Mouse (Mus musculus) gastrocnemius, postnatal 4 days (tissue): ENCODE results near the gene Dvl2. TPM values are rescaled to one million over a fixed set of nuclear protein-coding genes. Genes with fewer than 3 reads are reported as not detected.
"Not testable (repeated sequence)": the region's sequence is repeated elsewhere in the genome, so short reads cannot be mapped to it uniquely, and the experiment has no call there.

Source experiments
- DNase-seq, 2 experiments: peaks; one replicate each; pipeline ENCODE4 v3.0.0; 2021 to 2022; ENCODE audit warnings: low spot score in 2 of 2, mixed read lengths in 2 of 2
- total RNA-seq, 2 experiments: library from RNA; stranded (reverse); gene quantifications; 2 replicates each; pipeline ENCODE4 v1.2.3; 2021

The Dvl2 gene
- total RNA-seq, 2 experiments from 2014 or later, result 19.1 to 22.8 TPM

DNA sequence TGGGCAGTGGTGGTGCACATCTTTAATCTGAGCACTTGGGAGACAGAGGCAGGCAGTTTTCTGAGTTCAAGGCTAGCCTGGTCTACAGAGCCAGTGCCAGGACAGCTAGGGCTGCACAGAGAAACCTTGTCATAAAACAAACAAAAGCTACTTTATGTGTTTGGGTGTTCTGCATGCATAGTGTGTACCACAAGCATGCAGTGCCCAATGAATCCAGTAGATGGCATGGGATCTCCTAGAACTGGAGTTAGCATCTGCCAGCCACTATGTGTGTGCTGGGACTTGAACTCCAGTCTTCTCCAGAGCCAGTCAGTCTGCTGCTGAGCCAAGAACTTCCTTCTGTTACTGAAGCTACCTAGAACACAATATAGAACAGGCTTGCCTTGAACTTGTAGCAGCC, 1.5 kb downstream of the Dvl2 start:
- no peak for DNase-seq

DNA sequence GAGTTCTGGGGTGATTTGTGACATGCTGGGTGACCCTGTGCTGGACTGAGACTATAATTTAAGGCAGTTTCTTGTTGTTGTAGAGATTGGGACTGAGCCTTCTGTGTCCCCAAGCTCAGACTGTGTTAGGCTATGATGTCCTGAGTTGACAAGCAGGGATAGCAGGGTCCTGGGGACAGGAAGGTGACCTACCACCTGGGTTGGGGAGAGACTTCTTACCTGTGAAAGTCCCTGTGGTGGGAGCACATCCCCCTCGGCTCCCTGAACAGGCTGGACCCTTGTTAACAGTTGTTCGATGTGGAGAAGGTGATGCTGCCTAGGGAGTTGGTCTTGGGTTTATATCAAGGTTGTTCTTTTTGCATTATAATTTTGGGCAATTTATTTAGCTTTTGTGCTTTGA, 2.1 kb downstream of the Dvl2 start:
- no peak for DNase-seq

DNA sequence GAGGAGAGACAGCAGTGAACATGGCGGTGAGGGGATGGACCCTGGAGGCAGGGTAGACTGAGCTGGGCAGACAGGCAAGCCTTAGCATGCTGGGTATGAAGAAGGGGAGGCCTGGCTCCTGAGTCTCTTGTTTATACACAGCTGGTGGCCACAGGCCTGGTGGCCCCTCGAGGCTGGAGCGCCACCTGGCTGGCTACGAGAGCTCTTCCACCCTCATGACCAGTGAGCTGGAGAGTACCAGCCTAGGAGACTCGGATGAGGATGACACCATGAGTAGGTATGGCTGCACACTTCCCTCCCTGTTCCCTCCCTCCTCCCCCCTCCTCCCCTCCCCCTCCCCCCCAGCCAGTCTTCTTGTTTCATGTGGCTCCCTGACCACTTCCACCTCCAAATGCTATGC, 5.1 kb downstream of the Dvl2 start:
- DNase-seq, result no peak

DNA sequence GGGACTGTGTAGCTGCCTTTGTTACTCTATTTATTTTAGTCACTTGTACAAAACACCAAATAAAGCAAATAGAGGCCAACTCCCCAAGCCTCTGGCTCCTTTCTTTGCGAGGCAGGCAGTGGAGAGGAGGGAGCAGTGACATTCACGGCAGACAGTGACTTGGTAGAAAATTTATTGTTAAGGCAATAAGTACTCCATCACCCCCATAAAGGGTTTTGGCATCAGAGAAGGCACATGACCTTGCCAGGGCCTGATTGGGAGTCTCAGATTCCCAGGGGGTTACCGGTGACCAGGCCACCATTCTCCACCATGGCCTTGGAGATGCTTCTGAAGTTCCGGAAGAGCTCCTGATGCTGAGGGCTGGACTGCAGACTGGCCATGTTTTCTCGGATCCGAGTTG, 9.6 kb downstream of the Dvl2 start:
- no peak for DNase-seq

DNA sequence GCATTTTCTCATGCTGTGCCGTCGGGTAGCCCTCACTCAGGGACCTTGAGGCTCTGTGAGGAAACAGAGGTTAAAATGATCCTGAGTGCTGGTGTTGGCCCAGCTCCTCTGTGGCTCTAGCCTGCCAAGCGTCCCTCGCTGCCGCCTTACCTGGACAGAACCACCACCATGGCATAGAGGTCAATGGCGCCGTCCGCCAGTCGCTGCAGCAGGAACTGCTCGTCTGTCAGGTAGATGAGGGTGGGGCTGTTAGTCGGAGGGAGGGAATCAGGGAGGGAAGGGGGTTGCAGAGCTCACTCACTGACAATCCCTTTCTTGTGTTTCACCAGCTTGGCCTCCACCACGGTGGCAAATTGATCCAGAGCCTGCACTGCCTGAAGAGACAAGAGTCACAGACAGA, 10.2 kb downstream of the Dvl2 start:
- no peak for DNase-seq

DNA sequence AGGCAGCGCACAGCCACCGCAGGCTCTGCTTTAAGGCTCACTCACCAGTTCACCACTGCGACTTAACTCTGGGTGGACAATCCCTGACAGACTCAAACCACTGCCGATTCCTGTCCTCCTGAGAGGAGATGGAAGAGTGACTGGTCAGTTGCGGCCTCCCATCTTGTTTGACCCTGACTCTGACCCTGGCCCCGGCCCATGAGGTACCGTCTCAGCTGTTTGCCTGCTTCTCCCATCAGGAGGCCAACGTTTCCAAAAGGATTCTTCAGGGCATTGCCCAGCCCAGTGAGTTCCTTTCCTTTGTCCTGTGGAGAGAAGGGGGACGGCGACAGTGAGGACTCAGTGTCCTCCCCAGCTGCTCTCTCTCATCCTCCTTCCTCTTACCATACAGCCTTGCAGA, 10.6 kb downstream of the Dvl2 start:
- no peak for DNase-seq

DNA sequence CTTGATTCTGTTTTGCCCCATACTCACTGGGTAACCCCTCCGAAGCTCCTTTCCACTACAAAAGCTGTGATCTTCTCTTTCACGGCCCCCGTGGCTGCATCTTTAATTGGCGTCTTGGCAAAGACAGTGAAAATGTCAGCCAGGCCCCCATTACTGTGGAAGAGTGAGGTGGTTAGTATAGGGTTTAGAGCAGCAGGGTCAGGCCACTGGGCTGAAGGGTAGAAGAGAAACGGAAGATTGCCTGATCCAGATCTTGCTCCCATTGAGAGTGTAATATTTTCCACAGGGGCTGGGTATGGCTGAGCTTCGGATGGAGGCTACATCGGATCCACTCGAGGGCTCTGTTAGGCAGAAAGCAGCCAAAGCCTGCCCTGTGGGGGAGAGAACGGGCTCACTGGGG, 12.5 kb downstream of the Dvl2 start:
- DNase-seq, result no peak

DNA sequence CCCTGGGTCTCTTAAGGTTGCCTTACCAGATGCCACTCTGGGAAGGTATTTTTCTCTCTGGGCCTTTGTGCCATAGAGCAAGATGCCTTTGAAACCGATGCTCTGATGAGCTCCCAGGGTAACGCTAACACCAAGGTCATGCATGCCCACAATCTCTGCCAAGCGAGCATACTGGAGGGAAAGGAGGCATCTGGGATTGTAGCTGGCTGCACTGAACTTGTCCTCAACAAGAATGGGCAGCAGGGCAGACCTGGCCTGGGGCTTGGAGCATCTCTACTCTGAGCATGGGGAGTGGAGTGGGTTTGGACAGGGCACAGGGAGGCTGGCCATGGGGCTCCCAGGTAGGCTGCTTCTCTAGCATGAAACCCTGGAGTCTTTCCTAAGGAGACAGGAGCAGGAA, 13.0 kb downstream of the Dvl2 start:
- no peak for DNase-seq

DNA sequence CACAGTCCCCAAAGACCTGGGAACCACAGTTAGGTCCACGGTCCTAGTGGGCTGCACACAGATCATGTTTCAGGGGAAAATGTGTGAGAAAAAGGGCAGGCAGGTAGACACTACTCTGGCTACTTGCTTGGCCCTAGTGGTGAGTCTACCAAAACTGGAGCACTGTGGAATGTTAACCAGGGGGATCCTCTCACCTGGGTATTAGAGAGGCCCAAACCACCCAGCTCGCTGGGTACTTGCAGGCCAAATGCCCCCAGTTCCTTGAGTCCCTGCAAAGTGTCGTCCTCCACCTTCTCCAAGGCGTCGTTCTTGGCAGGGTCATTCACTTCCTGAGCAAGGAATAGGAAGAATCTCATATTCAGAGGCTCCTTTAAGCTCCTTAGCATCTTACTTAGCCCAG, 13.7 kb downstream of the Dvl2 start:
- DNase-seq, result no peak

DNA sequence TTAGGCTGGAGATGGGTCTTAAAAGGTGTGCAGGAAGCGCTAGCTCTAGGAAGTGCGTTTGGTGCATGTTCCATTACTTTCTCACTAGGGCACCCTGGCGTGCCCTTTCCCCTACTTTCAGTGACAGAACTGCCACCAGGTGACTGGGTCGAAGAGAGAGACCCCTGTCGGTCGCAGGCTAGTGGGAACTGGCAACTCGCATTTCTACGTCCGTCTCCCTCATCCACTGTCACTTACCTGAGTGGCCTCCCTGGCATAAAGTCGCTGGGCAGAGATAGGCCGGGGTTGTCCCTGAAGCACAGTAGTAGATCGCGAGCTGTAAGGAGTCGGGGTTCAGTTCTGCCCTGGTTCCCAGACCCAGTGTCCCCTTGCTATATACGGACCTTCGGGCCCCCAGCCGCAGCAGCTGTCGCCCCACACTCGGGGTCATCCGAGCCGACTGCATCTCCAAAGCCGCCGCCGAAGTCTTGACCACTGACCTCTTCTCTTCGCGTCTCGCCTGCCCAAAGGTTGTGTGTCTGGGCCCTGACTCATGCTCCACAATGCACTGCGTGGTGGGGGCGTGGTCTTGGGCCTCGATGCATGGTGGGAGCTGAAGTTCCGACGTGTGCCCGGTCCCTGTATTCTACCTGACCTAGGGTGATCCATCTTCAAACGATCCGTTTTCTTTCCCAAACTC, 14.6 kb downstream of the Dvl2 start, which contains the start of gene Acadvl:
TSS of gene Acadvl (minus strand) at position 532 of the 679 bp plus-strand sequence.
- DNase-seq, result peak; percentile 74 to 88

DNA sequence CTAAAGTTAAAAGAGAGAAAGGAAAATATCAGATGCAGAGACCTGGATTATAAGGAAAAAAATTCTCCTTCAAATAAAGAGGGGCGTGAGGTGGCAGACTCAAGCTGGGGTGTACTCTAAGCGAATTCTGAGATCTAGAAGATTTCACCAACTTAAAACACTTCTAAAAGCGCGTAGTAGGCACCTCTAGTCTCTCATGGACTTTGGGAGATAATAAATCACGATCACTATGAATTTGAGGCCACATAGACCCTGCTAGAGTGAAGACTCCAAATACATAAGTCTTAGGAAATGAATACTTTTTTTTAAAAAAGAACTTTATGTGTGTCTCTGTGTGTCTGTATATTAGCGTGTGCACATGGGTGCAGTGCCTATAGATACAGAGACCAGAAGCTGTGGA, 15.3 kb downstream of the Dvl2 start:
- DNase-seq, result no peak

DNA sequence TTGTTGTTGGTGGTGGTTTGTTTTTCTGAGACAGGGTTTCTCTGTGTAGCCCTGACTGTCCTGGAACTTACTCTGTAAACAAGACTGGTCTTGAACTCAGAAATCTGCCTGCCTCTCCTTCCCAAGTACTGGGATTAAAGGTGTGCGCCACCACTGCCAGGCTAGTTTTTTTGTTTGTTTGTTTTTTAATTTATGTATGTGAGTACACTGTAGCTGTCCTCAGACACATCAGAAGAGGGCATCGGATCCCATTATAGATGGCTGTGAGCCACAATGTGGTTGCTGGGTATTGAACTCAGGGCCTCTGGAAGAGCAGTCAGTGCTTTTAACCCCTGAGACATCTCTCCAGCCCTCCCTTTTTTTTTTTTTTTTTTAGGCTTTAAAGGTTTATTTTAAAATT, 15.8 kb downstream of the Dvl2 start:
- not testable (repeated sequence) for DNase-seq

DNA sequence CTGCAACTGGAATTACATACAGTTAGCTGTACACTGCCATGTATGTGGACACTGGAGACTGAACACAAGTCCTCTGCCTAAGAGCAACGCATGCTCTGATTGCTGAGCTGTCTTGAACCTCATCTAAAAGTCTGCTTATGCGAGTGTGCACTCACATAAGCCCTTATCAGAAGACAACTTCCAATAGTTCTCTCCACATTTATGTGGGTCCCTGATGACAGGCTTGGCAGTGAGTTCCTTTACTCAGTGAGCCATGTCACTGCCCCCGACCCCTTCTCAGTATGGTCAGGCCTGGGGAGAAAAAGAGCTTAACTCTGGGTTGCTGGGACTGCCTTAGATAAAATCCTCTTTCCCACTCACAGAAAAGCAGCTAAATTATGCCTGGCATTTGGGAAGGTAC, 16.3 kb downstream of the Dvl2 start, which contains the start of gene Dlg4:
TSS of gene Dlg4 (plus strand) at position 274 of the 400 bp plus-strand sequence.
- no peak for DNase-seq

DNA sequence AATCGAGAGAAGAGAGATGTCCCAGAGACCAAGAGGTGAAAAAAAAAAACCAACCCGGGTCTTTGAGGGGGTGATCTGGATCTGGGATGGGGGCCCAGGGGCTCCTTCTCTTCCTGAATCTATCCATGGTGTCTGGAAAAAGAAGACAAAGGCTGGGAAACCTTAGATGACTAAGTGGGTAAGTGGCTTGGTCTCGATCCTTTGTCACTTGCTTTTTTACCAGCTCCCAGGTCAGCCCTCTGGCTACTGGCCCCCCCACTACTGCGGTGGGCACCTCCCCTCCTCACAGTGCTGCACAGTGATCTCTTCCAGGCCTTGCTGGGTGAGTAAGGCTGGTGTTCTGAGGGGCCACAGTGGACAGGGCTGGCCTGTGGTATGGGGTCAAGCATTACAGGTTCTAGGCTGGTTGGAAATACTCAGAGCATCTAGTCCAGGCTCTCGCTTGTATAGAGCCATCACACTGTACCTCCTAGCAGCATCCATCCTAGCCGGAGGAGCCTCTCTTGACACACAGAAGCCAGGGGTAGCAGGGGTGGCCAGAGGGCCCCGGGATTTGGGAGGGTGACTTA, 16.9 kb downstream of the Dvl2 start:
- no peak for DNase-seq

DNA sequence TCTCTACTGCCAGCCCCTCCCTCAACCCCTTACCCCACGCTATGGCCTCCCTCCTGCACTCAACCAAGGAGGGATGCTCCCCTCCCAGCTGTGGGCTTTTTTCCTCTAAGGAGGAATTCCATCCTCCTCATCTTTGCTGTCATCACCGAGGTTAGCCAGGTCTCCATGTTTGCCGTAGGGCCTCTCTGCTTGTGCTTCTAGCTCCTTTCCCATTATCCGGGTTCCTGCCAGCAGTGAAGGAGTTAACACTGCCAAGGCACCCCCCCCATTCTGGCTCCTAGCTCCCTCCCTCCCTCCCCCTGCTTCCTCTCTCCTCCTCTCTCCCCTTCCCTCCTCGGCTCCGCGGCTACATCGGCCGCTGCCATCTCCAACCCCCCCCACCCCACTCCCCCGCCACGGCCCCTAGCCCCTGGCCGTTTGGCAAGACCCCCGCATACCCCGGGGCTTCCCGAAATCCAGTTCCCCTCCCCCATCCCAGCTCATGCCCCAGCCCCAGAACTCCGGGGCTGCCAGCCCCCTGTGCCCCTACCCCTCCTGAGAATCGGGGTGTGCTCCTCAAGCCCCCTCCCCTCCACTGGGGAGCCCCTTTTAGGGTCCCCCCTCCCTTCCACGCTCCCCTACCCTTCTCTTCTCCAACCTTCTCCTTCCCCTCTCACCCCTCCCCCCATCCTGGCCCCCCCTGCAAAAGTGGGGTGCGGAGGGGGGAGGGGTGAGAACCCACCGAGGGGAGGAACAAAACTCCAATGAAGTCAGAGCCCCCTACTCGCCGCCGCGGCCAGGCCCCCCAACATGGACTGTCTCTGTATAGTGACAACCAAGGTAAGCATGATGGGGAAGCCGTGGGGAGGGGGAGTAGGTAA, 18.0 kb downstream of the Dvl2 start:
- peak in 1 of 2 experiments; percentile 62 for DNase-seq

DNA sequence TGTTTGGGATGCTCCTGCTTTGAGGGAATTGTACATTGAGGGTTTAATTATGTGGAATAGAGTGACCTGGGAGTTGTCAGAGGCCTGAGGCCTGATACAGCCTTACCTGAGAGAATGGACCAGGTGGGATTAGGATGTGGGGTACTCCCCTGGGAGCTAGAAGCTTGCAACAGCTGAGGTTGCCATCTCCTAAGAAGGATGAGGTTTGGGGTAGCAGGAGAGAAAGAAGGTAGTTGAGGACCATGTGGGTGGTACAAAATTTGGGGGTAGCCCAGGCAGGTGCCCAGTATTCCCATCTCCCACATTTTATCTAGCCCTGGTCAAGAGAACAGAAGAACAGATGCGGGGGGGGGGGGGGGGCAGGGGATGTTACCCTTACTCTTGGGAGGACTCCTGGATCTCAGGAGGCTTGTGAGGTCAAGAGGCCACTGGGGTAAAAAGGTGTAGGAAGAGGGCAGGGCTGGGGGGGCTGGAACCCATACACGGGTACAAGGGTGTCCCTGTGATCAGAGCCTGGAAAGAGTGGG, 19.2 kb downstream of the Dvl2 start:
- DNase-seq, result no peak

DNA sequence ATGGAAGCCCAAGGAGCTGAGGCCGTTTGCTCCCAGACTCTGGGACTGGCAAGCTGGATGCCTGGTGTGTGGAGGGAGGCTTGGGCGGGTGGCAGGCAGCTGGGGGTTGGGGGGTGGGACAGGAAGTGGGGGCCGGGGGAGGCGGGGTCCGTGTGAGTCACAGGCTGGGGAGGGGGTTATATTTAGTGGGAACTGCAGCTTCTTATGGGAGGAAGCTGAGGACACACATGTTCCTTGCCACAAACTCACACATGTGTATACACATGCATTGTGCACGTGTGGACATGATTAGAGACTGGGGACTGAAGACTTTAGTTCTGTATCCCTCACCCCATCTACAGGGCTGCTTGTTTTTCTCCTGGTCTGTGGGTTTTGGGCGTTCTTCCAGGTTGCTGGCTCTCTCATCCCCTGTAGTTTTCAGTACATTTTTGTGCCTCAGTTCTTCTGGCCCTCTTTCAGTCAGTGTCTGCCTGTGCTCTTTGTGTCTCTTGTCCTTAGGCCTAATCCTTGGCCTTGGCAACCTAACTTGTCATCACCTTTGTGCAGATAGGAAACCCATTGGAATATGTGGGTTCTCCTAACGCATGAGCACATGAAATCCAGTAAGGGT, 19.7 kb downstream of the Dvl2 start:
- no peak for DNase-seq

DNA sequence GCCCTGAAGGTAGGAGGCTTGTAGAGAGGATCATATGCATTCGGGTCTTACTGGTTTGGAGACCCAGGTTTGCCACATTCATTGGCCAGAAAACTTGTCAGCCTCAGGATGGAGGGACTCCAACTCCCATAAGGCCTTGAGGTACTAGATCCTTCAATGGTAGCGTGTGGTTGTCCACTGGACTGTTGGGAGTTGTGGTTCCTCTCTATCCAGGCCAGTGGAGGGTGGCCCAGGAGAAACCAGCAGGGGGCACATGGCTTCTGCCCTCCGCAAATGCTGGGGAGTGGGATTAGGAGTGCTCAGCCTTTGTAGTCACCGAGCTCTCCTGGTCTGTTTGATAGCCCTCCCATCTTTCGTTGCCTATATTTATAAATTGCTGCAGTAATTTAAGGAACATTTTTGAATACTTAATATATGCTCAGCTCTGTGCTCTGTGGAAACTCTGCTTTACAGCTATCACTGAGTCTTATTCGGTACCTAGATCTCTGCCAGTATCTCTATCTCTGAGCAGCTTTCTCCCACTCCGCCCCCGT, 20.4 kb downstream of the Dvl2 start:
- peak in 1 of 2 experiments; percentile 73 for DNase-seq

DNA sequence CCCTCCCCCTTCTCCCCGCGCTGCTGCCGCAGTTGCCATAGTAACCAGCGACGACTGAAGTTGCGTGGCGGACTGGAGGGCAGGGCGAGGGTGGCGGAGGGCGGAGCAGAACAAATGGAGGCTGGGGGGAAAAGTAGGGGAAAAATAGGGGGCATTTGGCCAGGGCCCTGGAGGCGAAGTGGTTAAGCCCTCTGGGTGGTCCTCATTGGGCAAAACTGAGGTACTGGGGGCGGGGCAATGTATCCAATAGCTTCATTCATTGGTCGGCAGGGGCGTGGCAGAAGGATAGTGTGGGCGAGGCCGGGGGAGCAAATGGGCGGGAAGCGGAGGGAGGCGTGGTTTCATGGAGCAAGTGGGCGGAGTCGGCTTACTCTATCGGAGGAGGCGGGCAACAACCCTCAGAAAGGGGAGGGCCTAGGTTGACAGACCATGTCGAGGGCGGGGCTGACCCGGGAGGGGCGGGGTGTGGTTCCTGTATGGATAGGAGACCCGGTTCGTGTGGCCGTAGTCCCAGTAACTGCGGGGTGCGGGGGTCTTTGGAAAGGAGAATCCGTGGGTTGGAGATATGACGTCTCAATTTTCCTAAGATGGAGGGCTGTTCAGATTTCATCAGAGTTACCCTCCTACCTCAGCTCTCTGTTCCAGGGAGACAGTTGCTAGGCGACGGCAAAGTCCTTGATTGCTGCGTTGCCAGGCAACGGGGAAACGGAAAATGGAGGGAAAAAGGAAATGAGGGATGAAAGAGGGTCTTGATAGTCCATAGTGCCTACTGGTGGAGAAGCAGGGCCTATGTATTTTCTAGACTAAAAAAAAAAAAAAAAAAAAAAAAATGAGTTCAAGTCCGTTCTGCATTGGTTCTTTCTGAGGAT, 21.1 kb downstream of the Dvl2 start:
- peak; percentile 94 to 98 for DNase-seq

DNA sequence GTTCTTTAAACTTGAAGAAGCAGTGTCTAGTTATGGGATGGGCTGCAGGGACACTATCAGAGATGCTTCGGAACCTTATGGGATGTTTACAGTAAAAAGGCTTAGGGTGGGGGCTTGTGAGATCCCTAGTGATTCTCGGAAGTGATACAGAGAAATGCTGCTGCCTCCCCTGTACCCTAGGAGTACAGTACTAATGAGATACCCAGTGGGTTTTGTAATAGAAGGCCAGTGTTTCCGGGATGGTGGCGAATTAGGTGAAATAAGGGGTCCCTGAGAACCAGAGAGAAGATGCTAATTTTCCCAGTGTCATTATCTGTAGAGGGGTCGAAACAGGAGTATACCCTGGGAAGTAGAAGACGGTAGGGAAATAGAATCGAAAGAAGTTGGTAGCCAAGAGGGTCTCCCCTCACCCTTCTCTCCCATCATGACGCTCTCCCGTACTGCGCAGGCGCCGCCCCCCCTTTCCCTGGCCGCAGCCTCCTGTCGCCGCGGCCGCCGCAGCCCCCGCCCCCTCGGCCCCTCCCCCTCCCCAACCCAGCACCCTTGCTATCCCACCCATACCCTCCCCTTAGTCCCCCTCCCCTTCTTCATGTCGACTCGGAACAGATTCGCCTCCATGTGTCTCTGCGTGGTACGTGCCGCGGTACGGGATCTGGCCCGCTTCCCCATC, 23.2 kb downstream of the Dvl2 start:
- no peak for DNase-seq
